Mouse (Mus musculus) neural tube, embryonic 15.5 days (tissue): ENCODE data around the gene Dusp18. TPM values are rescaled to one million over a fixed set of nuclear protein-coding genes. Genes with fewer than 3 reads are reported as not detected.

Experiments
- ATAC-seq: fragments of 200-750 bp; cut with Nextera tagmentation; 2 replicates; pipeline ENCODE4 v1.8.0; 2017; ENCODE audit warnings: mild to moderate bottlenecking, moderate TSS enrichment, moderate library complexity; ENCODE audit not compliant: low FRiP score
- H3K27ac ChIP-seq: fragments of 300-500 bp; sonication (generic); replicated peaks from 2 replicates; pipeline ENCODE4 v1.5.1; 2015; ENCODE audit warnings: mild to moderate bottlenecking, inconsistent platforms
- H3K27me3 ChIP-seq: fragments of 300-500 bp; sonication (generic); replicated peaks from 2 replicates; pipeline ENCODE4 v1.6.1; 2015; ENCODE audit warnings: inconsistent platforms
- H3K36me3 ChIP-seq: fragments of 300-500 bp; sonication (generic); 2 replicates; pipeline ENCODE4 v1.6.1; 2015; ENCODE audit warnings: inconsistent platforms
- H3K4me1 ChIP-seq: fragments of 300-500 bp; sonication (generic); 2 replicates; pipeline ENCODE4 v1.6.1; 2015; ENCODE audit warnings: inconsistent platforms
- H3K4me2 ChIP-seq: fragments of 300-500 bp; sonication (generic); 2 replicates; pipeline ENCODE4 v1.6.1; 2015; ENCODE audit warnings: inconsistent platforms, mild to moderate bottlenecking, moderate library complexity
- H3K4me3 ChIP-seq: fragments of 300-500 bp; sonication (generic); replicated peaks from 2 replicates; pipeline ENCODE4 v1.5.1; 2015; ENCODE audit warnings: mild to moderate bottlenecking, inconsistent platforms
- H3K9ac ChIP-seq: fragments of 300-500 bp; sonication (generic); replicated peaks from 2 replicates; pipeline ENCODE4 v1.6.1; 2015; ENCODE audit warnings: mild to moderate bottlenecking, inconsistent platforms
- H3K9me3 ChIP-seq: fragments of 300-500 bp; sonication (generic); replicated peaks from 2 replicates; pipeline ENCODE4 v1.6.1; 2016; ENCODE audit warnings: inconsistent platforms
- WGBS: fragments of 180-500 bp; shearing (Covaris S2); methylation state at CpG from one replicate; pipeline ENCODE4 v1.1.7; 2015; ENCODE audit warnings: mixed read lengths; 5-methylcytosine and 5-hydroxymethylcytosine counted together
- polyA plus RNA-seq: library from polyadenylated mRNA; unstranded; fragments of >200 nt; fragmentation: Nextera tagmentation; extraction: Ambion mirVana; gene quantifications from 2 replicates; pipeline ENCODE4 v1.2.1, GENCODE M21; 2015

Dusp18 gene
- 21.9 and 22.2 TPM in 2 replicates for polyA plus RNA-seq

GRCm38 (mm10) chr11:3894406-3895281, at the start of gene Dusp18, which contains the start of gene 4921536K21Rik:
TSS of gene Dusp18 (plus strand) at chr11:3895240.
TSS of gene 4921536K21Rik (minus strand) at chr11:3895098.
- H3K27me3 ChIP-seq, result no peaks in the 10 kb centered on the region; the same call in 1 of the 2 replicates
- H3K4me1 ChIP-seq, result peaks cover 14% of the 10 kb centered on the region
- H3K4me2 ChIP-seq, result peak within 1 kb of the TSS; percentile 70
- no peaks in the 10 kb centered on the region for H3K9me3 ChIP-seq
- peak within 1 kb of the TSS; percentile 48 for H3K4me3 ChIP-seq
- peak within 1 kb of the TSS; percentile 49 for H3K9ac ChIP-seq
- H3K36me3 ChIP-seq, result peaks cover 24% of the 10 kb centered on the region
- ATAC-seq, result peak; percentile 98
- H3K27ac ChIP-seq, result peak within 1 kb of the TSS; percentile 71
- WGBS, result 2% methylated on average over 46 of the region's 46 CpGs

GRCm38 (mm10) chr11:3846351-3846750, 48.7 kb upstream of the Dusp18 start:
- Histone ChIP-seq H3K27me3 (no peaks in the 10 kb centered on the region), H3K36me3 (no peaks in the 10 kb centered on the region), H3K4me2 (no peak overlapping the region), H3K9ac (no peak overlapping the region), H3K9me3 (no peaks in the 10 kb centered on the region), H3K4me3 (no peak overlapping the region), H3K27ac (no peak overlapping the region), H3K4me1 (no peaks in the 10 kb centered on the region)
- ATAC-seq, result no peak
- WGBS, result 60% methylated on average over 2 of the region's 2 CpGs

GRCm38 (mm10) chr11:3849469-3850314, 45.3 kb upstream of the Dusp18 start:
- H3K9me3 ChIP-seq, result no peaks in the 10 kb centered on the region
- no peaks in the 10 kb centered on the region for H3K36me3 ChIP-seq
- 0 out of 2 replicates have a peak, but pooled peaks cover 9% of the 10 kb centered on the region for H3K4me1 ChIP-seq
- no peak overlapping the region for H3K4me2 ChIP-seq
- no peak overlapping the region for H3K27ac ChIP-seq
- ATAC-seq, result no peak
- H3K27me3 ChIP-seq, result no peaks in the 10 kb centered on the region
- no peak overlapping the region for H3K4me3 ChIP-seq
- no peak overlapping the region for H3K9ac ChIP-seq
- WGBS, result 81% methylated on average over 15 of the region's 15 CpGs

- WGBS, result 88% methylated on average over 2 of the region's 2 CpGs
Observed at GRCm38 (mm10) chr11:3850315-3850614, 44.8 kb upstream of the Dusp18 start.

GRCm38 (mm10) chr11:3850746-3851277, 44.2 kb upstream of the Dusp18 start:
- 78% methylated on average over 5 of the region's 5 CpGs for WGBS
- H3K9me3 ChIP-seq, result no peaks in the 10 kb centered on the region
- H3K4me1 ChIP-seq, result 0 out of 2 replicates have a peak, but pooled peaks cover 9% of the 10 kb centered on the region
- H3K27me3 ChIP-seq, result no peaks in the 10 kb centered on the region
- no peak overlapping the region for H3K27ac ChIP-seq
- H3K9ac ChIP-seq, result no peak overlapping the region
- H3K4me3 ChIP-seq, result no peak overlapping the region
- H3K4me2 ChIP-seq, result no peak overlapping the region
- no peak for ATAC-seq
- H3K36me3 ChIP-seq, result no peaks in the 10 kb centered on the region

More at GRCm38 (mm10) chr11:3850315-3850614, 44.8 kb upstream of the Dusp18 start:
- no peaks in the 10 kb centered on the region for H3K27me3 ChIP-seq
- no peak overlapping the region for H3K27ac ChIP-seq
- no peak overlapping the region for H3K4me2 ChIP-seq
- 0 out of 2 replicates have a peak, but pooled peaks cover 9% of the 10 kb centered on the region for H3K4me1 ChIP-seq
- H3K9me3 ChIP-seq, result no peaks in the 10 kb centered on the region
- no peak overlapping the region for H3K9ac ChIP-seq
- H3K4me3 ChIP-seq, result no peak overlapping the region
- H3K36me3 ChIP-seq, result no peaks in the 10 kb centered on the region
- ATAC-seq, result no peak

GRCm38 (mm10) chr11:3851872-3852271, 43.2 kb upstream of the Dusp18 start:
- H3K4me2 ChIP-seq, result no peak overlapping the region
- no peaks in the 10 kb centered on the region for H3K36me3 ChIP-seq
- ATAC-seq, result no peak
- no peaks in the 10 kb centered on the region for H3K9me3 ChIP-seq
- H3K9ac ChIP-seq, result no peak overlapping the region
- H3K27me3 ChIP-seq, result no peaks in the 10 kb centered on the region
- H3K27ac ChIP-seq, result no peak overlapping the region
- H3K4me3 ChIP-seq, result no peak overlapping the region
- 0 out of 2 replicates have a peak, but pooled peaks cover 9% of the 10 kb centered on the region for H3K4me1 ChIP-seq
- WGBS, result 87% methylated on average over 4 of the region's 4 CpGs

- Histone ChIP-seq H3K36me3 (no peaks in the 10 kb centered on the region), H3K9me3 (no peaks in the 10 kb centered on the region), H3K4me2 (no peak overlapping the region), H3K4me1 (0 out of 2 replicates have a peak, but pooled peaks cover 9% of the 10 kb centered on the region), H3K27me3 (no peaks in the 10 kb centered on the region), H3K27ac (peak overlapping the region; percentile 60; the same call in 1 of the 2 replicates), H3K9ac (no peak overlapping the region), H3K4me3 (no peak overlapping the region)
- ATAC-seq, result no peak
- 97% methylated on average over 10 of the region's 10 CpGs for WGBS
Observed at GRCm38 (mm10) chr11:3853031-3853430, 42.0 kb upstream of the Dusp18 start.

GRCm38 (mm10) chr11:3853481-3854034, 41.5 kb upstream of the Dusp18 start:
- 41% methylated on average over 5 of the region's 5 CpGs for WGBS
- no peaks in the 10 kb centered on the region for H3K9me3 ChIP-seq
- H3K27me3 ChIP-seq, result no peaks in the 10 kb centered on the region
- no peak overlapping the region for H3K4me2 ChIP-seq
- peak; percentile 77; the same call in 1 of the 2 replicates for ATAC-seq
- 0 out of 2 replicates have a peak, but pooled peaks cover 9% of the 10 kb centered on the region for H3K4me1 ChIP-seq
- no peaks in the 10 kb centered on the region for H3K36me3 ChIP-seq
- no peak overlapping the region for H3K4me3 ChIP-seq
- peak overlapping the region; percentile 60 for H3K27ac ChIP-seq
- H3K9ac ChIP-seq, result no peak overlapping the region

GRCm38 (mm10) chr11:3854156-3854555, 40.9 kb upstream of the Dusp18 start:
- Histone ChIP-seq H3K27ac (peak overlapping the region; percentile 60), H3K4me2 (no peak overlapping the region), H3K4me1 (0 out of 2 replicates have a peak, but pooled peaks cover 9% of the 10 kb centered on the region), H3K27me3 (no peaks in the 10 kb centered on the region), H3K36me3 (no peaks in the 10 kb centered on the region), H3K9me3 (no peaks in the 10 kb centered on the region), H3K9ac (no peak overlapping the region), H3K4me3 (no peak overlapping the region)
- WGBS, result 91% methylated on average over 3 of the region's 3 CpGs
- no peak for ATAC-seq

- H3K4me1 ChIP-seq, result 0 out of 2 replicates have a peak, but pooled peaks cover 9% of the 10 kb centered on the region
- no peak overlapping the region for H3K27ac ChIP-seq
- no peak overlapping the region for H3K4me3 ChIP-seq
- 91% methylated on average over 5 of the region's 5 CpGs for WGBS
- ATAC-seq, result no peak
- H3K36me3 ChIP-seq, result no peaks in the 10 kb centered on the region
- no peak overlapping the region for H3K9ac ChIP-seq
- no peaks in the 10 kb centered on the region for H3K27me3 ChIP-seq
- H3K4me2 ChIP-seq, result no peak overlapping the region
- no peaks in the 10 kb centered on the region for H3K9me3 ChIP-seq
Observed at GRCm38 (mm10) chr11:3855846-3856245, 39.2 kb upstream of the Dusp18 start.

- Histone ChIP-seq H3K27me3 (0 out of 2 replicates have a peak, but pooled peaks cover 1% of the 10 kb centered on the region), H3K4me2 (no peak overlapping the region), H3K36me3 (no peaks in the 10 kb centered on the region), H3K9ac (no peak overlapping the region), H3K9me3 (no peaks in the 10 kb centered on the region), H3K4me3 (no peak overlapping the region), H3K4me1 (peaks cover 10% of the 10 kb centered on the region), H3K27ac (no peak overlapping the region)
- 77% methylated on average over 5 of the region's 5 CpGs for WGBS
- ATAC-seq, result no peak
Observed at GRCm38 (mm10) chr11:3857902-3858301, 37.1 kb upstream of the Dusp18 start.
